Mouse (Mus musculus) layer of hippocampus, adult 18-20 months (tissue): Measurements from ENCODE around the gene Pdp2. TPM values are rescaled to one million over a fixed set of nuclear protein-coding genes. Genes with fewer than 3 reads are reported as not detected.
A peak's percentile ranks its signal among the peaks of the same experiment; 100 is the strongest.
"Not testable (repeated sequence)": the region's sequence is repeated elsewhere in the genome, so short reads cannot be mapped to it uniquely, and the experiment has no call there.

Source experiments
- DNase-seq, 2 experiments: peaks; one replicate each; pipeline ENCODE4 v3.0.0; 2022; ENCODE audit warnings: low spot score in 2 of 2
- long read RNA-seq: library from polyadenylated mRNA; stranded (forward); transcript quantifications from one replicate; pipeline ENCODE4 v2.0.0, GENCODE M21; 2021
- total RNA-seq, 2 experiments: library from RNA; stranded (reverse); gene quantifications; 2 replicates each; pipeline ENCODE4 v1.2.3; 2021

Gene Pdp2
- 1 to 10 TPM; 7.1 to 8.4 TPM for total RNA-seq
- long read RNA-seq, full-length matches to known transcripts: 5 of 7 reads
- long read RNA-seq, partial matches to known transcripts: 0 of 7 reads
- long read RNA-seq, other reads (novel, unspliced or antisense): 2 of 7 reads

- peak; percentile 89 to 97 for DNase-seq
These were observed at the start of gene Pdp2 for GRCm38 (mm10) chr8:104591133-104591834. TSS of gene Pdp2 (plus strand) at chr8:104591451.

- no peak for DNase-seq
These were observed 49.8 kb upstream of the Pdp2 start for GRCm38 (mm10) chr8:104541515-104541880.

- DNase-seq: peak; percentile 70 to 71
These were observed 49.1 kb upstream of the Pdp2 start for GRCm38 (mm10) chr8:104542160-104542559.

- DNase-seq: no peak
These were observed 47.7 kb upstream of the Pdp2 start for GRCm38 (mm10) chr8:104543440-104544045.

- DNase-seq: no peak
These were observed 36.1 kb upstream of the Pdp2 start for GRCm38 (mm10) chr8:104555191-104555590.

GRCm38 (mm10) chr8:104557226-104557625 is 34.0 kb upstream of the Pdp2 start:
- no peak for DNase-seq

GRCm38 (mm10) chr8:104560731-104561130 is 30.5 kb upstream of the Pdp2 start:
- no peak for DNase-seq

GRCm38 (mm10) chr8:104564633-104565456 is 26.4 kb upstream of the Pdp2 start:
- peak; percentile 51 to 91 for DNase-seq

GRCm38 (mm10) chr8:104565457-104565798 is 25.8 kb upstream of the Pdp2 start:
- DNase-seq: no peak

GRCm38 (mm10) chr8:104569559-104569958 is 21.7 kb upstream of the Pdp2 start:
- DNase-seq: peak in 1 of 2 experiments; percentile 22

- DNase-seq: peak; percentile 54 to 91
These were observed 20.6 kb upstream of the Pdp2 start for GRCm38 (mm10) chr8:104570436-104571343.

GRCm38 (mm10) chr8:104576820-104577219 is 14.4 kb upstream of the Pdp2 start:
- DNase-seq: no peak

GRCm38 (mm10) chr8:104577606-104578005 is 13.6 kb upstream of the Pdp2 start:
- DNase-seq: not testable (repeated sequence)

GRCm38 (mm10) chr8:104584522-104584921 is 6.7 kb upstream of the Pdp2 start:
- no peak for DNase-seq

GRCm38 (mm10) chr8:104590284-104590683 is 967 bp upstream of the Pdp2 start:
- DNase-seq: no peak

- DNase-seq: no peak
These were observed 605 bp downstream of the Pdp2 start for GRCm38 (mm10) chr8:104591856-104592255.

- no peak for DNase-seq
These were observed 1.3 kb downstream of the Pdp2 start for GRCm38 (mm10) chr8:104592566-104592965.

GRCm38 (mm10) chr8:104593536-104594325 is 2.5 kb downstream of the Pdp2 start:
- DNase-seq: no peak

GRCm38 (mm10) chr8:104594611-104595362 is 3.5 kb downstream of the Pdp2 start:
- DNase-seq: no peak
